Mouse (Mus musculus): ENCODE results near the gene Gpr158. TPM values are rescaled to one million over a fixed set of nuclear protein-coding genes. Genes with fewer than 3 reads are reported as not detected.

Gpr158 gene
- polyA plus RNA-seq, 1 experiment from 2014 or later = 0.14 TPM

DNA sequence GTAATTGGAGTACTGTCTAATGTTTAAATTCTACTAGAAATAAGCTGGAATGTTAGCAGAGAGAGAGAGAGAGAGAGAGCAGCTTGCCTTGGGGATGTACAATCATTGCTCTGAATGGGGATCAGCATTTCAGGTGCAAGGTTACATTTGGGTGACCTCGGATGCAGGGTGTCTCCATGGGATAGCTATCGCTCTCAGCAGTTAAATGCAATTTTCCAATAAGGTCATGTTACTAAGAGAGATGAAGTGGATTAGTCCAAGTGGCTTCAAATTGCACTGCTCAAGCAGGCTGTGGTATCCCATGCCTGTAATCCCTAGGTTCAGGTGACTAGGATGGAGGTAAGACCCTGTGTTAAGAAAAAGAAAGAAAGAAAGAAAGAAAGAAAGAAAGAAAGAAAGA is 441.2 kb downstream of the Gpr158 start:
- H3K9ac ChIP-seq = no peak overlapping the region
- WGBS = 32% methylated on average over 2 of the region's 2 CpGs
- no peaks in the 10 kb centered on the region for H3K27me3 ChIP-seq
- no peak overlapping the region for H3K27ac ChIP-seq
- no peak overlapping the region for H3K4me3 ChIP-seq
- H3K4me2 ChIP-seq (replicated peaks) = no peak overlapping the region
- H3K36me3 ChIP-seq = no peaks in the 10 kb centered on the region
- H3K9me3 ChIP-seq = no peaks in the 10 kb centered on the region
- peak; percentile 41; the same call in 1 of the 2 replicates for ATAC-seq (ENCODE audit: insufficient number of reproducible peaks, insufficient read depth, low FRiP score, low TSS enrichment)
- no peaks in the 10 kb centered on the region for H3K4me1 ChIP-seq

- Histone ChIP-seq H3K9ac (no peak overlapping the region), H3K4me1 (no peaks in the 10 kb centered on the region), H3K27ac (no peak overlapping the region), H3K27me3 (no peaks in the 10 kb centered on the region), H3K4me2 (replicated peaks) (no peak overlapping the region), H3K9me3 (no peaks in the 10 kb centered on the region), H3K36me3 (no peaks in the 10 kb centered on the region), H3K4me3 (no peak overlapping the region)
- ATAC-seq (ENCODE audit: insufficient number of reproducible peaks, insufficient read depth, low FRiP score, low TSS enrichment) = no peak
- 88% methylated on average over 4 of the region's 4 CpGs for WGBS
These were observed 443.1 kb downstream of the Gpr158 start for GRCm38 (mm10) chr2:21810431-21810830.

GRCm38 (mm10) chr2:21864061-21864460 is 496.7 kb downstream of the Gpr158 start:
- Histone ChIP-seq H3K4me2 (replicated peaks) (no peak overlapping the region), H3K4me3 (no peak overlapping the region), H3K4me1 (no peaks in the 10 kb centered on the region), H3K9me3 (no peaks in the 10 kb centered on the region), H3K36me3 (no peaks in the 10 kb centered on the region), H3K9ac (no peak overlapping the region), H3K27me3 (no peaks in the 10 kb centered on the region), H3K27ac (no peak overlapping the region)
- ATAC-seq (ENCODE audit: insufficient number of reproducible peaks, insufficient read depth, low FRiP score, low TSS enrichment) = no peak

Other genes with a start within 250 kb of the Gpr158 start
- gene Enkur, start 162.2 kb upstream of the Gpr158 start, polyA plus RNA-seq (2016; fragmentation: Nextera tagmentation; extraction: Ambion mirVana) = 0.54 TPM in 1 of 2 replicates, not detected in the other
- gene Thnsl1, start 161.8 kb upstream of the Gpr158 start, polyA plus RNA-seq (2016; fragmentation: Nextera tagmentation; extraction: Ambion mirVana) = 8.6 and 9.0 TPM in 2 replicates

Measured in embryonic facial prominence, embryonic 12.5 days (tissue).